ENCODE assay signal across 17 mouse cellular contexts in the genomic region with DNA sequence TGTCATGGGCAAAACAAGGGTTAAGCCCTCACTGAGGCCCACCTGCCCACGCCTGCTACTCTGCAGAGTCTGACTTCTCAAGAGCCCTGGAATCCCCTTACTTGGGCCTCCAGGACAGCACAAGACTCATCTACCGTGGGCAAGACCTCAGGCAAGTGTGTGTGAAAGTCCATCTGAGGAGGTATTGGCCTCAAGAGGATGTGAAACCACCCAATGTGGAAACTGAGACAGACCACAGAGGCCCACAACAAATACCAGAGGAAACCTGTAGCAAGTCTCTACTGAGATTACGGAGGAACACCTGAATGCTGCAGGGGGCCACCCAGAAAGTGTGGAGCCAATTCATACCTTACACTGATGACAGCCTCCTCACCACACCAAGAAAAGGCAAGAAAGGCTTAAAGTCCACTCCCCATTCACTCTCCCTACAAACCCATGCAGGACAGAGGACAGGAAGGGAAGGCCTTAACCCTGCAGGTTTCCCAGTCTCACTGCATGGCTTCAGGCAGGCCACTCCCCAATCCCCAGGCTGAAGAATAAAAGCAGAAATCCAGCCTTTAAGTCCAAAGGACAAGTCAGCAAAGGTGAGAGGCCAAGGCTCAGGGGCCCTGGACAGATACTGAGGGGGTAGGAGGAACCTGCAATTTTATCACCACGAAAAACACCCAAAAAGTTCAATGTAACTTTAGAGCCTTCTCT. TPM values are rescaled to one million over a fixed set of nuclear protein-coding genes. Genes with fewer than 3 reads are reported as not detected.
A peak's percentile ranks its signal among the peaks of the same experiment; 100 is the strongest.
DNase-seq lines count a peak whose midpoint lies in the region; ATAC-seq lines count a peak whose summit lies in the region.
"Had no signal": no experiment of that assay in that cellular context is flagged by ENCODE, and none has a peak within 500 bp of the region (broad histone marks: within the 10 kb centered on the region; RNA-seq: fewer than 3 reads in every experiment).

No protein-coding gene starts in this region.

- DNase-seq in heart, adult 11 months: peak; percentile 81
- DNase-seq in heart, adult 18-20 months: no peak
- no peak for DNase-seq in neural tube, embryonic 10.5 days (ENCODE audit: extremely low spot score, low spot score)
- DNase-seq in layer of hippocampus, postnatal 25 days (ENCODE audit: extremely low spot score in 1 of 2, low spot score in 1 of 2): no peak
- DNase-seq in layer of hippocampus, postnatal 36 days: no peak
- DNase-seq: cerebellum, postnatal 14 days; heart, postnatal 14 days; kidney, postnatal 4 days; lung, adult 2 months had no signal

- H3K9me3 ChIP-seq in neural tube, embryonic 12.5 days: no peaks in the 10 kb centered on the region
- no peaks in the 10 kb centered on the region for H3K9me3 ChIP-seq in intestine, embryonic 15.5 days
- H3K9me3 ChIP-seq in megakaryocyte, embryonic 14.5 days: no peaks in the 10 kb centered on the region
- H3K9me3 ChIP-seq: embryonic facial prominence, embryonic 15.5 days had no signal

- 88% methylated on average over 4 of the region's 4 CpGs for WGBS in neural tube, embryonic 12.5 days
- 53% methylated on average over 4 of the region's 4 CpGs for WGBS in intestine, embryonic 15.5 days

- H3K27me3 ChIP-seq in neural tube, embryonic 12.5 days (replicated peaks): no peaks in the 10 kb centered on the region
- no peaks in the 10 kb centered on the region for H3K27me3 ChIP-seq in intestine, embryonic 15.5 days (replicated peaks)
- no peaks in the 10 kb centered on the region for H3K27me3 ChIP-seq in megakaryocyte, embryonic 14.5 days (replicated peaks)
- H3K27me3 ChIP-seq: embryonic facial prominence, embryonic 15.5 days had no signal

- H3K9ac ChIP-seq in neural tube, embryonic 12.5 days: no peak overlapping the region
- H3K9ac ChIP-seq in intestine, embryonic 15.5 days: peak overlapping the region; percentile 2; the same call in 1 of the 2 replicates
- H3K9ac ChIP-seq: embryonic facial prominence, embryonic 15.5 days had no signal

- no peak for ATAC-seq in neural tube, embryonic 12.5 days (ENCODE audit: low FRiP score, low read depth)
- ATAC-seq in intestine, embryonic 15.5 days: peak; percentile 45; the same call in 1 of the 2 replicates
- ATAC-seq: CD4-positive, CD25-positive, alpha-beta regulatory T cell, adult 4 months; forebrain, embryonic 16.5 days; inflammation-experienced regulatory T-cells, adult 6 months had no signal

- H3K27ac ChIP-seq in neural tube, embryonic 12.5 days: no peak overlapping the region
- peak overlapping the region; percentile 57 for H3K27ac ChIP-seq in intestine, embryonic 15.5 days
- H3K27ac ChIP-seq: embryonic facial prominence, embryonic 15.5 days had no signal

- H3K4me3 ChIP-seq in neural tube, embryonic 12.5 days: no peak overlapping the region
- no peak overlapping the region for H3K4me3 ChIP-seq in intestine, embryonic 15.5 days (replicated peaks)
- peak overlapping the region; percentile 12 for H3K4me3 ChIP-seq in megakaryocyte, embryonic 14.5 days (replicated peaks)
- H3K4me3 ChIP-seq: embryonic facial prominence, embryonic 15.5 days had no signal

- H3K4me2 ChIP-seq in neural tube, embryonic 12.5 days (replicated peaks): 0 out of 2 replicates have a peak overlapping the region, but pooled peaks have one; percentile 4
- H3K4me2 ChIP-seq in intestine, embryonic 15.5 days (replicated peaks): peak overlapping the region; percentile 32
- H3K4me2 ChIP-seq: embryonic facial prominence, embryonic 15.5 days; midbrain, embryonic 11.5 days had no signal

- peaks cover 33% of the 10 kb centered on the region for H3K36me3 ChIP-seq in neural tube, embryonic 12.5 days
- H3K36me3 ChIP-seq in intestine, embryonic 15.5 days: peaks cover 5% of the 10 kb centered on the region
- peaks cover 86% of the 10 kb centered on the region for H3K36me3 ChIP-seq in megakaryocyte, embryonic 14.5 days (replicated peaks; ENCODE audit: low read length)

- H3K4me1 ChIP-seq in neural tube, embryonic 12.5 days: peaks cover 64% of the 10 kb centered on the region
- peaks cover 65% of the 10 kb centered on the region for H3K4me1 ChIP-seq in intestine, embryonic 15.5 days (replicated peaks)
- H3K4me1 ChIP-seq in megakaryocyte, embryonic 14.5 days: peaks cover 97% of the 10 kb centered on the region

RNA-seq across cellular contexts. Expression of a gene that starts 27.3 kb away (rescaled TPM):
- 1 to 10 TPM; 1.4 to 1.8 TPM for total RNA-seq in heart, adult 18-20 months (2021)
- 19.4 and 19.5 TPM in 2 replicates for polyA plus RNA-seq in neural tube, embryonic 12.5 days (2016; fragmentation: Nextera tagmentation; extraction: Ambion mirVana)
- 4.8 and 6.1 TPM in 2 replicates for polyA plus RNA-seq in intestine, embryonic 15.5 days (2015; fragmentation: Nextera tagmentation; extraction: Ambion mirVana)
- 0.51 TPM in 1 of 2 replicates, not detected in the other for polyA plus RNA-seq in megakaryocyte, embryonic 14.5 days (2012; ENCODE audit: insufficient read depth, low replicate concordance)
- 10 to 100 TPM; 24.5 to 25.4 TPM for total RNA-seq in layer of hippocampus, postnatal 25 days (2021)
- 10 to 100 TPM; 22.6 to 24.0 TPM for total RNA-seq in layer of hippocampus, postnatal 36 days (2021)
- polyA plus RNA-seq: inflammation-experienced regulatory T-cells, adult 6 months had no signal

RNA-seq across cellular contexts. Expression of a gene that starts 38.0 kb away (rescaled TPM):
- 10 to 100 TPM; 25.9 TPM for total RNA-seq in heart, adult 18-20 months (2021)
- 139 TPM in 2 replicates for polyA plus RNA-seq in neural tube, embryonic 12.5 days (2016; fragmentation: Nextera tagmentation; extraction: Ambion mirVana)
- polyA plus RNA-seq in intestine, embryonic 15.5 days (2015; fragmentation: Nextera tagmentation; extraction: Ambion mirVana): 85.7 and 91.2 TPM in 2 replicates
- polyA plus RNA-seq in megakaryocyte, embryonic 14.5 days (2012; ENCODE audit: insufficient read depth, low replicate concordance): 58.4 and 65.2 TPM in 2 replicates
- 10 to 100 TPM; 51.0 to 53.7 TPM for total RNA-seq in layer of hippocampus, postnatal 25 days (2021)
- total RNA-seq in layer of hippocampus, postnatal 36 days (2021): 10 to 100 TPM; 54.5 to 56.6 TPM

RNA-seq across cellular contexts. Expression of a gene that starts 42.6 kb away (rescaled TPM):
- 10 to 100 TPM; 10.2 to 13.1 TPM for total RNA-seq in heart, adult 18-20 months (2021)
- 25.3 and 29.9 TPM in 2 replicates for polyA plus RNA-seq in neural tube, embryonic 12.5 days (2016; fragmentation: Nextera tagmentation; extraction: Ambion mirVana)
- 5.4 and 6.1 TPM in 2 replicates for polyA plus RNA-seq in intestine, embryonic 15.5 days (2015; fragmentation: Nextera tagmentation; extraction: Ambion mirVana)
- polyA plus RNA-seq in megakaryocyte, embryonic 14.5 days (2012; ENCODE audit: insufficient read depth, low replicate concordance): 2.8 and 5.5 TPM in 2 replicates
- total RNA-seq in layer of hippocampus, postnatal 25 days (2021): 10 to 100 TPM; 12.5 to 12.8 TPM
- 10 to 100 TPM; 11.2 to 11.5 TPM for total RNA-seq in layer of hippocampus, postnatal 36 days (2021)

RNA-seq across cellular contexts. Expression of a gene that starts 45.5 kb away (rescaled TPM):
- total RNA-seq in heart, adult 18-20 months (2021): 10 to 100 TPM; 23.5 to 26.5 TPM
- 51.3 and 51.8 TPM in 2 replicates for polyA plus RNA-seq in neural tube, embryonic 12.5 days (2016; fragmentation: Nextera tagmentation; extraction: Ambion mirVana)
- 49.6 and 50.2 TPM in 2 replicates for polyA plus RNA-seq in intestine, embryonic 15.5 days (2015; fragmentation: Nextera tagmentation; extraction: Ambion mirVana)
- polyA plus RNA-seq in megakaryocyte, embryonic 14.5 days (2012; ENCODE audit: insufficient read depth, low replicate concordance): 6.3 and 27.6 TPM in 2 replicates
- 10 to 100 TPM; 27.6 to 32.6 TPM for total RNA-seq in layer of hippocampus, postnatal 25 days (2021)
- 10 to 100 TPM; 27.1 to 27.7 TPM for total RNA-seq in layer of hippocampus, postnatal 36 days (2021)

Comparison
In these comparisons a context has a peak if more than half of its experiments do, and no peak if none do; other contexts are left out.
1. RNA of a gene that starts 27.3 kb away (total RNA-seq): 24.5 to 25.4 TPM in layer of hippocampus, postnatal 25 days and 22.6 to 24.0 TPM in layer of hippocampus, postnatal 36 days; 1.4 to 1.8 TPM in heart, adult 18-20 months; every median in the first group is over 4 times any median in the second.